Mouse (Mus musculus) CD4-positive, CD25-positive, alpha-beta regulatory T cell, adult 4 months (primary cell): ENCODE measurements at regions not wholly inside any gene's neighbourhood (a gene's known extent, or its start where the extent isn't known, plus 50 kb on each side); places are given as distances from the start of the nearest gene placed in this dataset.

Experiments used
- ATAC-seq: one replicate; pipeline ENCODE4 v1.8.0; 2017

DNA sequence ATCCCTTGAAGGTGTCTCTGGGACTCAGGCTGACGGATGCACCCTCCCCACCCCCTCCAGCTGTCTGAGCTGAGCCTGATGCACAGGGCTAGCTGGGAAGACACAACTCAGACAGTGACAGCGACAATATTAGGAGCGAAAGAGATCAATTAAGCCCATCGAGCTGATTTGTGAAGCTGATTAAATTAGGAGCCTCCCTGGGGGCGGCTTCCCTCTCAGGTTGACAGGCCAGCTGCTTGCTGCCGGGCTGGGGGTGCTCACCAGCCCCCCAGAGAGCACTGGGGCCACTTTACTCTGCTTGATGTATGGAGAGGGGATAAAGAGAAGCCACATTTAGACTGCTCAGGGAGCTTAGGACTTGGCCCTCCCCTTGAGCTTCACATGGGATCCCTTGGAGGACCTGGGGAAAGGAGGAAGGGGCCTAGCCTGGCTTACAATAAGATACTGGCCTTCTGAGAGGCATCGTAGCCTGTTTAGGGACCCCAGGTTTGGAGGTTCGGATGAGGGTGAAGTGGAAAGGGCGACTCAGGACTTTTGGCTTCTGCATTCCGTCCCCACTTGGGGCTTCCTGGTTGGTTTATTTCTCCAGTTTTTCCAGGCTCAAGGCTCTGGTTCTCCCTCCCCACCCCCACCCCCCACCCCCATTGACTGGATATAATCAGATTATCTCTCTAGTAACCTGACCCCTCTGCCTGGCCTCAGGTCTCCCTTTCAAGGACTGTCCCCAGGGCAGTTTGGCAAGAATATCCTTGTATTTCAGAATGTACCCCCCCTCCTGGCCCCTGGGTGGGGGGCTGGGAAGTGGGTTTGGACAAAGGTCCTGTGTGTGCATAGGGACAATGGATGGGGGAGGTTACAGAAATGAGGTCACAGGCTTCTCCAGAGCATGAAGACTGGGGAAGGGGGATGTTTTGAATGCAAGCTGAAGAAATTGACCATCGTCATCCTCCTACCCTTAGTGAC is 283.4 kb downstream of the Rps24 start:
- ATAC-seq = no peak

DNA sequence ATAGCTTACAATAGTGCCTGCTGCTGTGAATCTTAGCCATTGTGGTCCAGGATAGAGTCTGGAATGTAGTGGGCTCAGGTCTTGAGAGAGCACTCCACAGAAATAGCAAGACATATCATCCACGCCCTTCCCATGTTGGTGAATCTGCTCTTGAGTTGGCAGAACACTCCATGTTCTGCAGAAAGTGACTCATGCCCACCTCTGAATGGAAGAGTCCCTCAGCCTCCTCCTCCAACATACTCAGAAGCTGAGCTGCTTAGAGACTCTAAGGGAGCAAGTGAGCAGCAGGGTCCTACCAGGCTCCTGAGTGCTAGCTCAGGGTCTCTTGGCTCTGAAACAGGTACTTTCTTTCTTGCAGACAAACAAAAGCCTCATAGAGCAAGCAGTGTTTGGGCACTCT is 284.7 kb downstream of the Rps24 start:
- no peak for ATAC-seq

DNA sequence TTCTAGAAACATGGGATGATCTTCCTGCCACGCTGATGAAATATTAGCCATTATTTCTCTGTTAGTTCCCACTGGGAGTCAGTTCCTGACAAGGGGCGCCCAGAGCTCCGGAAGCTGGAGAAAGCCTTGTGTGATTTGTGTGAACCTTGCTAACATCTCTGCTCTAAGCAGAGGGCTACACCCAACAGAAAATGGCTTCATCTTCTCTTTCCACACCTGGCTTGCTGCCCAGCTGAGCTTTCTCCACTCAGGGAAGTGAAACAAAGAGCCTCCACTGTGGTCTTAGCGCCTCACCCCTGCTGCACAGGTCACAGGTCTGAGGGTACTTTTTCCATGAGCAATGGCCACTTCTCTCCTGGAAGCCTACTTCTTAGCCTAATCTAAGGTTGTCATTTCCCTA is 285.2 kb downstream of the Rps24 start:
- ATAC-seq = no peak

DNA sequence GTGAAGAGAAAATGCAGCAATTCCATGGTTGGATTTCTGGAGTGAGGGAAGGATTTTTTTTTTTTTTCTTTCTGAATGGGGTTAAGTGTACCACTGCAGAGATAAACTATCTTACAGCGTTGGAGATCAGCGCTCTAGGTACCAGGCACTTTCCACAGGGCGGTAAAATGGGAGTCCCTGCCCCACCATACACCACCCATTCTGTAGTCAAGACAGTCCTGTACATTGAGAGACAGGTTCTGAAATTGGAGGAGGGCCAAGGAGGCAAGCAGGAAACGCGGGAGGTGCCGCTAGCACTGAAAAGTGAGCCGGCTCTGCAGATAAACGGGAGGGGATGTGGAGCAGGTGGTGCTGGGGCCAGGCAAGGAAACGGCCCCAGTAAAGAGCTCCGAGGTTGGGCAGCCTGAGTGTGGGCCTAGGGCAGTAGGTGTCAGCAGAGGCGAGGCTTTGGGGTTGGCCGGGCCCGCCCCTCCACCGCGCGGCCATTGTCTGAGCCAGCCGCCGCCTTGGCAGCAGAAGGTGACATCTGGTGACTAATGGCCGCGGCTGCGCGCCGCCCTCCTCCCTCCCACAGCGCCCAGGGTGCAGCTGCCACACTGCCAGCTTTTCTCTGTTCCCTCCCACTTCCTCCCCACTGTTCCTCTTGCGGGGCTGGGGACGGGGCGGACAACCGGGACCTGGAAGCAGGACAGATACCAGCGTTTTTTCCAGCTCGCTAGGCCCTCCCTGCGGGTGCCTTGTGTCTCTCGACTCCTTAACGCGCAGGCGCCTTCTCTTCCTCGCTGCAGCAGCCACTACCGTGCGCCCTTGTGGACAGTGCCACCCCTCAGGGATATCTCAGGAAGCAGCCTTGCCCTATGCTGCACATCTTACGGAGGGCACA is 292.1 kb downstream of the Rps24 start:
- peak; percentile 74 for ATAC-seq

DNA sequence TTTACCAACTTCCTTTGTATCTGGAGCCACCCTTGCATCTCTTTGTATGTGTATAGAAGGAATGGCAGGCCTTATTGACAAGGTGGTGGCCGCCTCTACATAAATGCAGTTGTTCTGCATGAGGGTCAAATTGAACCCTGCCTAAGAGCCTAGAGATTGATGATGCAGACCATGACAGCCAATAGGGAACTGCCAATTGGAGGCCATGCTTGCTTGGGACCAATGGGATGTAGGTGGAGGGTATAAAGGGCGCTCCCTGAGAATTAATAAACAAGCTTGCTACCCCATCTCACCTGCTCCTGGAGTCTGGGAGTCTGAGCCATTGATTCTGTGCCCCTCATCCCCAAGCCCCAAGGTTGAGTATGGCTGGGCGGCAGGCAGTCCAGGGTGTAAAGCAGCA is 294.7 kb downstream of the Rps24 start:
- no peak for ATAC-seq

DNA sequence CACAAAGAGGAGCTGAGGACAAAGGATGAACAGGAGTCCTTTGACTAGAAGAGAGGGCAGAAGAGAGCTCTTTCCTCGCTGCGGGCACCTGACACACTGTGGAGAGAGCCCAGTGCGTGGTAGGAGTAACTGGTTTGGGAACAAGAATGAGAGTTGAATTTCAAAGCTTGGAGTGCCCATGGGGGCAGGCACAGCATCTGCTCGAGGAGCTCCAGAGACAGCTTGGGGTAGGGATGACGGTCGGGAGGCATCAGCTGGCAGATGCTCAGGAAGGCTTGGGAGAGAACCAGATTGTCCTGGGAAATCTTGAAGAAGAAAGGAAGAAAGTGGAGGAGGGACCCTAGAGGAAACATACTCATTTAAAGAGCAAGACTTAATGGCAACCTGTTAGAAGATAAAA is 297.0 kb downstream of the Rps24 start:
- ATAC-seq = no peak

DNA sequence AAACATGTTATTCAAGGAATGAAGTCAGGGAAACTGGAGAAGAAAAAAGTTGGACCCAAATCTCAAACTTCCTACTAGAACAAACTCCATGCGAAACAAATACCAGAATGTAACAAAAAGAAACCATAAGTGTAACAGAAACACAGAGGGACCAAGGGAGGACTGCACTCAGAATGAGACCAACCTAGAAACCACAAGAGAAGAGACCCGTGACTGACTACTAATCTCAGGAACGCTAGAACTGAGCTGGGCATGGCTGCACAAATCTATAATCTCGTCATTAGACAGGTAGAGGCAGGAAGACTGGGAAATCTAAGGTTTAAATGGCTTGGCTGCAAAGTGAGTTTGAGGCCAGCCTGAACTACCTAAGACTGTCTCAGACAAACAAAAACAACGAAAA is 298.5 kb downstream of the Rps24 start:
- ATAC-seq = no peak

DNA sequence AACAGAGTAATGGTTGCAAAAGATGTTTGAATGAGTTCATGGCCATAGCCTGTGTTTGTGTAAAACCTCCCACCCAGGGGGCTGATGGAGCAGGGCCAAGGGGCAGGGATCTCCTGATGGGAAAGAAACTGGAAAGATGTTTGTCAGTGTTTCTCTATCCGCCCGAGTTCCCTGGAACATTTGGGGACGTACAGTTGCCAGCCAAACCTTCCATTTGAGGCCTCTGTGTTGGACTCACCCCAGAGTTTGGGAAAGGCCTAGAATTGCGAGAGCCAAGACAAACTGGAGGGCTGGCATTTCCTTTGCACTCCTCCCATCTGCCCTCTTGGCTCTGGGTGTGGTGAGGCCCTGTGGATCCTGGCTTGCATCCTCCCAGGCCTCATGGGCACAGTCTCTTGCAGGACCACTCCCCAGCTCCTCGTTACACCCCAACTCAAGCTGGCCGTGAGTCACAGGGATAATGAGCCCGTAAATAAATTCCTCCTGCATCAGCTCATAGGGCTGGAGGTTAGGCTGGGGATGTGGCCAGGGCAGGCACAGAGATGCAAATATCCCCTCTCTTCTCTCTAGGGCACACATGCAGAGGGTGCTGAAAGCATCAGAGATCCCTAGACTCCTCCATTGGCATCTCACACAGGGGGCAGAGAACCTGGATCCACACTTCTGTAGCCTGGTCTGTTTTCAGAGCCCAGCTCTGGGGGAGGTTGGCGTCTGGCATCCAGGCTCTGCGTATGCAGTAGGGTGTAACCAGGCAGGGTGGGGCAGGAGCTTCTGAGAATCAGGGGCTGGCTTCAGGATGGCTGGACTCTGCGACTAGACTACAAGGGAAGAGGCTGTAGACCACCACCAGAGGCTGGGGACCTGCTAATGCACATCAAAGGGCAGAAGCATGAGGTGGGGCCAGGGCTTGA is 306.7 kb downstream of the Rps24 start:
- no peak for ATAC-seq

DNA sequence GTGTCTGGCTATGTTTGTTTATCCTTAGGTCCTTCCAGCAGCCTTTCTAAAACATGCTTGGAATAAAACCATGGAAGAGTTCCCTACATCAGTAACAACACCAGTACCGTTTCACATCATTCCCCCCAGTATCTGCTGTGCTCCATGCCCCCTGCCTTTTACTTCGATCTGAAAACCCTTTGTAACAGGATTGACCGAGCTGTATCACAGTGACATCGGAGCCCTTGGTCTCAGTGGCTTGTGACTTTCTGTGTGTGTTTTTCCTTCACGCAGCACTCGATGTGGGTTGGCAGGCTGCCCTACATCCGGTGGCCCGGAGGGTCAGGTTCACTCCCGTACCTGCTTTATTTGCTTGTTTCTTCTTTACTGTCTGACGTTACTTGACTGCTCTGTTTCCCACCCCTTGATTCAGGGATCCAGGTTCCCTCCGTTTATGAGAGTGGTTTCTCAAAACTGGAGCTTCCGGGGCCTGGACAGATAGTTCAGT is 307.5 kb downstream of the Rps24 start:
- ATAC-seq = no peak

DNA sequence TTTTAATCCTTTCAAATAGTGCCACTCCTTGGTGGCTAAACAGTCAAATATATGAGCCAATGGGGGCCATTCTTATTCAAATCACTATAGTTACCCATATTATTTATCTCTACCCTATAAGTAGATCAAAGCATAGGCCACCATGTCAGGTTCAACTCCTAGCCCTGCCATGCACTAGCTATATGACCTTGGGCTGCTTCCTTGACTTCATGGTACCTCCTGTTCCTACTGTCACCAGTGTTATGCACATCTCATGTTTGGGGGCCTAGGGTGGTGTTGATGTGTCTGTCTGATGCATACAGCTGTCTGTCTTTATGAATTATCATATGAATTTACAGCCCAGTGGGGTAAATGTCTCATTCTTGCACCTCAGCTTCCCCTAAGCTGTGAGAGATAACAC is 310.6 kb downstream of the Rps24 start:
- ATAC-seq = no peak

DNA sequence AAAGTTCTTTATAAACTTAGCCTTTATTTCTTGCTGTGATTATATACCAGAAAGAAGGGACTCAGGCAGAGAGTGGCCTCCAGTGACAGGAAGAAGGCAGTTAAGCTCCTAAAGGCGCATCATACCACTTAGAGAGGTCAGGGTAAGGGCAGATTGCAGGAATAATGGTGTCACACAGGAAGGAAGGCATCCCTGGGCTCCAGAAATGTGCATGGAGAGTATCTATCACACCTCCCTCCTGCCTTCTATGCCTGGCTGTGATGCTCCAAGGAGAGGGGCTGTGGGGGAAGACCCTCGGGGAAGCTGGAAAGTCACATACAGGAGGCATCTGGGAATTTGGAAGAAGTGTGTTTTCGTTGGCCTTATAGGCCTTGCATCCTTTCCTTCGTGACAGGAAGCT is 311.1 kb downstream of the Rps24 start:
- no peak for ATAC-seq

DNA sequence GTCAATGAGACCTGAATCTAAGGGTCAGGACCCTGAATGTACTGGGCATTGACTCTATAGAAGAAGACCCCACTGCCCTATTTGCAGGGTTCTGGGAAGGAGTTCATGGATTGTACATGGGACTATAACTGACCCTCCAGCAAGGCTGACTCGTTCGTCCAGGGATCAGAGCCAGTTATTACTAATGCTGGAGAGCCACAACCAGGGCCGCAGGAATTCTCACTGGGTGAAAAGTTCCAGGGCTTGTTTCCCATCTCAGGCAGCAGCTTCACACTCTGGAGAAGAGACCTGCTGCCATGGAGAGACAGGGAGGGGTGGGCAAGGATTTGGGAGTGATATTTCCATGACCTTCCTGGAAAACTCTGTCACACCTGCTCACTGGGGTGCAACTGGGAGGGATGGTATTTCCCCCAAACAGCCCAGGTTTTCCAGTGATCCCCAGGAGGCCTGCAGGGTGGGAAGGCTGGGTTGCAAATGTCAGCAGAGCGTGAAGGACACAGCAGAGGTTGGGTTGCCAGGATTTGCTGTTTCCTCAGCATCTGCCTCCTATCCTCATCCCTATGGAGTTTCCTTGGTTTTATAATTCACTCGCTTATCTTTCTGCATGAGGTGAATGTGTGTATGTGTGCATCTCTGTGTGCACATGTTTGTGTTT is 316.2 kb downstream of the Rps24 start:
- no peak for ATAC-seq

DNA sequence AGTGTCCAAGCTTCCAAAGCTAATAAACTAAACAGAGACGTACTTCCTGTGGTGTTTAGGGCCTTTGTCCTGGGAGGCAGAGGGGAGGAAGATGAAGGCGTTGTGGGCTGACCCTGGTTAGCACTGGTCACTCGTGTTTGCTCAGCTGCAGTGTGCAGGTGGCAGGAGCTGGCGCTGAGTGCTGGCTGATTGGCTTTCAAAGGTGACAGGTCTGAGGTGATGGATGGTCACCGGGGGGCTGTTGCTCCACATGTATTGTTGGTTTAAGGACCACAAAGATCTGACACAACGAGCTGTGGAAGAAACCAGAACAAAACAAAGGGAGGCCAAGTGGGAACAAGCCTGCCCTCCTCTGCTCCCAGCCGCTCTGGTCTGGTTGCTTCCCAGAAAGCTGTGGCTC is 320.1 kb downstream of the Rps24 start:
- ATAC-seq = no peak

DNA sequence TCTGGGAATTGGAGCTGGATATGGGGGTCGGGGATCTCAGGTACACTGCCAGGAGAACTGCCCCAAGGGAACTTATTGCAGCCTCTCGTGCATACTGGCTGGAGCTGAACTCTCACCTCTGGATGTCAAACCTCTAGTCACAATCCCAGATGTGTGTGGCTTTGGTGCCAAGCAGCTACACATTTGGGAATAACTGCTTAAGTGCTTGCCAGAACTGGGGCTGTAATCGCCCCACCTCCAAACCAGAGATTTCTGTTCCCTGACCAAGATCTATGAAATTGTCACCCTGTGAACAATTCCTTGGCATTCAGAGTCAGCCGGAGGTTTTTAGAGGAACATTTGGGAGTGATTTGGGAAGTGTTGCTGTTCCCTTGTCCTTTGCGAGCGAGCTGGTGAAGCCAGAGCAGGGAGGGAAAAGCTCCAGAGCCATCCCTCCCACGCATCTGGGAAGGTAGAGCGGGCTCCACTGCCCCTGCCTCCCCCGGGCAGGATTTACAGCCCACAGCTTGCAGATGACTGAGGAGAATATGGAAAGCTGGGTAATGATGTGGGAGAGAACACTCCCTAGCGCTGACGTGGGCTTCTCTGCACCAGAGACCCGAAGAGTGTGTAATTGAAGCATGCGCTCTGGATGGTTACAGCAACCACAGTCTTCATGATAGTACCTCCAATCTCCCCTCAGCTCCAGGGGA is 336.1 kb downstream of the Rps24 start:
- no peak for ATAC-seq

DNA sequence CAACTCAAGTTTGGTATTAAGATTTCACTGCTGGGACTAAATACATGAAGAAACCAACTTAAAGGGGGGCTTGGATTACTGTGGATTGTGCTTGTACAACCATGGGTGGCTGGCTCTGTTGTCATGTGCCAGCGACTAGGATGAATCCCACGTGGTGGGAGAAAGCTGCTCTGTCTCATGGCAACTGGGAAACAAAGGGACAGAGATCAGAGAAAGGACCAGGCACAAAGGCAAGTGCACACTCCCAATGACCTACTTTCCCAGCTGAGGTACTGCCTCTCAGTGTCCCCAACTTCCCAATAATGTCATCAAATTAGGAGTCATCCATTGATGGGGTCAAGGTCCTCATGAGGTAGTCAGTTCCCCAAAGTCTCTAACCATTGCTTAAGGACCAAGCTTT is 337.4 kb downstream of the Rps24 start:
- no peak for ATAC-seq

DNA sequence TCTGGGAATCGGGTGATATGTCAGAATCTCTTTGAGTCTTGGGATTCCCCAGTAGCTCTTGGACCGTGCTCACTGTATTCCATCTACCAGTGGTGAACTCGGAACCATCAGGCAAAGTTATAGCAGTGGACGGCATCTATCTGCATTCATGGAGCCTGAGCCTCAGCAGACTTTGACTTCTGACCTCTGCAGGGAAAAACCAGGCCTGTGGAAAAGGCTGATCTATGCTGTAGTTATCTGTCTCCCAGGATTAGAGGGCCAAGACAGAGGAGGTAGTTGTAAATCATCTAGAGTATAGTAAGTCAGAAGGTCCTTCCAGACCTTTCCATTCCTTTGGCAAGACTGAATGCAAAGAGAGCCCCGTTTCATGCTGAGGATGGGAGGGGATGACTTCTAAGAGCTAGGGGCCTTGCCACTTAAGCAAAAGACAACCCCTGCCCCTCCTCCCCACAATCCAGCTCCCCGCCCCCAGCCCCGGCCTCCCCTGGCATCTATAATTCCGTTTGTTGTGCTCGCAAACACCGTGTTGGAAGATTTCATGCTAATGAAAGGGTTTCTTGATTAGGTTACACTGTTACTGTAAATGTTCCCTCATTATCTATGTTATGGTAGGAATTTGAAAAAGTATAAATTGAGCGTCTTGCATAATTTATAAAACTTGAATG is 338.9 kb downstream of the Rps24 start:
- ATAC-seq = no peak

DNA sequence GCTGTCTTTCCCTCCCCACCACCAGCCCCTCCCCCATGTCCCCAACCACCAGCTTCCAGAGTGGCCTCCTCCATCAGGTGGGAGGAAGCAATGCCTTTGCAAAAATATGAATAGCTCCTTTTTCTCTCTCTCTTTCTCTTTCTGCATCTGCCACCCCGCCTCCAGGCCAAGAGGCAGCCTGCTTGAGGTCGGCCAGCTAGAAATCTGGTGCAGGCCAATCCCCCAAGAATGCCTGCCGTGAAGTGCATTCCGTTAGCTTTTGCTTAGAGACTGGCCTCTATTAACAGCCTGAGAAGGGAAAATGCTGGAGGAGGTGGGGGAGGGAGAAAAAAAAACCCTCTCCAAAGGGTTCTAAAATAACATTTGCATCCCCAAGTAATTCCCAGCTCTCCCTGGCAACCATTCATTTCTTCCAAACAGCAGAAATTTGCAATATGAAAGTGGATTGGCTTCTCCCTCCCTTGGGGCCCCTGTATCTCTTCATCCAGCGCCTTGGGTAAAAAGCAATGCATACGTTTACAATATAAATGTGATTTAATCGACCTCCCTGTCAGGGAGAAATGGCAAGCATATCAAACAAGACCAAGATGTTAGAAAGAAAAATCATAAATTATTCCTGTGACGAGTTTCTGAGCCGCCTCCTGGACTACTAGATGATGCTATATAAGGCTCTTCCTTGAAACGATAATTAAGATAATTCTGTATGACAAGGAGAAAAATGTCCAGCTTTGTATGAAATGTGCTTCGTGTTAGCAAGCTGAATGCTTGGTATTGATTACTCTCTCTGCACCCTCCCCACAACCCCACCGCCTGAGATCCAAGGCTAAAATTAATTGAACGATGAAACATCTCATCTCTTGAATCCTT is 339.8 kb downstream of the Rps24 start:
- no peak for ATAC-seq

DNA sequence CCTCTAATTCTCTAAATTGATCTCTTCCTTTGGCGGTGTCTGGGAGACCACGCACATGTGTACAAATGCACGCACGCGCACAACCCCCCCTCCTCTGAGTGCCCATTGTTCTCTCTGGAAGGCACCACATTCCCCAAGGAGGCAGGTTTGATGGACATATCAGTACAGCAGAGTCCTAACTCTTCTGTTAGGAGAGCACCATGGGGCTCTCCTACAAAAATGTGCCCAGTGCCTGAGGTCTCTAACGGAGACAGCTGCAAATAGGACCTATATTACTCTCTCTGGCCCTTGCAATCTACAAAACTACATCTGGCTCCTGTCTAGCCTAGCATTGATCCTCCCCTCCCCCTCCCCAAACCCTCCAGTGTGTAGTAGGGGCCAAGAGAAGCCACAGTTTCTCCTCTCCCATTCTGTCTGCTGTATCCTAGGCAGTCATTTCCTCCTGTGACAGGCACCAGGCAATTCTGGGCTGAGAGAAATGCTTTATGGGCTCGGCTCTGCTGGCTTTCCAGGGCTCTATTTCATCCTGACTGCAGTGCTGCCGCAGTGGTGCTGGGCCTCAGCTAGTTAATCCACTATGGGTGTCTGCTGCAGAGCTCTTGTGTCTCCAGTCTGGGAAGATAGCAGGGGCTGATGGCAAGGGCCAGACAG is 340.6 kb downstream of the Rps24 start:
- ATAC-seq = no peak

DNA sequence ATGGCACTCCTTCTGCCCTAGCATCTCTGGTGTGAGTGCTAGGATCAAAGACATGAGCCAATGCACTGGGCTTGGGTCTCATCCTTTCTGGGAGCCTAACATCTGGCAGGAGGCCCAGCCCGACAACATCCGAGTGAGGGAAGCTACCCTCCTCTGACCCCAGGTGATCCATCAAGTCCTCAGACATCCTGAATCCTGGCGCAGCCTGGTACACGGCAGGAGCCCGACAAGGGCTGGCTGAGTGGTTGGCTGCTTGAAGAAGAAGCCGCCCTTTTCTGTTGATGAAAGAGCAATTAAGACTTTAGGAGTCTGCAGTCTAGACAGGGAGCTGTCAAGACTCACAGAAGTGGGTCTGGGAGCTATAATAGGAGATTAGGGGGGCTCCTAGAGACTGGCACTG is 342.1 kb downstream of the Rps24 start:
- no peak for ATAC-seq
